Mouse (Mus musculus) monocyte, adult 59 days (primary cell): ENCODE data around the gene Bok. TPM values are rescaled to one million over a fixed set of nuclear protein-coding genes. Genes with fewer than 3 reads are reported as not detected.

Experiments
- total RNA-seq, 2 experiments: library from RNA; stranded (reverse); gene quantifications; one replicate each; pipeline ENCODE4 v1.2.4; 2023

The Bok gene
- total RNA-seq: not detected

GRCm38 (mm10) chr1:93685401-93686244 lies at the start of gene Bok:
TSS of gene Bok (plus strand) at chr1:93685660.

GRCm38 (mm10) chr1:93658559-93658958 lies 26.9 kb upstream of the Bok start, which contains the start of gene Stk25:
TSS of gene Stk25 (minus strand) at chr1:93658659.

Other genes with a start within 250 kb of the Bok start
- 100 to 1,000 TPM; 182 to 208 TPM for gene Hdlbp, start 206.8 kb upstream of the Bok start, total RNA-seq
- gene Farp2, start 173.6 kb upstream of the Bok start, total RNA-seq: 1 to 10 TPM; 9.0 to 9.3 TPM
- gene Stk25, start 27.0 kb upstream of the Bok start, total RNA-seq: 10 to 100 TPM; 52.7 to 69.5 TPM
- gene Atg4b, start 65.8 kb downstream of the Bok start, total RNA-seq: 10 to 100 TPM; 73.8 to 79.9 TPM
- gene Thap4, start 69.2 kb downstream of the Bok start, total RNA-seq: 10 to 100 TPM; 14.1 to 18.4 TPM
- gene Dtymk, start 116.3 kb downstream of the Bok start, total RNA-seq: 10 to 100 TPM; 21.9 to 23.2 TPM
- gene Ing5, start 118.3 kb downstream of the Bok start, total RNA-seq: 10 to 100 TPM; 18.7 to 23.5 TPM
- gene D2hgdh, start 139.2 kb downstream of the Bok start, total RNA-seq: 10 to 100 TPM; 21.0 to 23.5 TPM
- gene Gal3st2, start 175.6 kb downstream of the Bok start, total RNA-seq: not detected
- gene Gal3st2b, start 232.7 kb downstream of the Bok start, total RNA-seq: under 1 TPM; 0.50 to 0.82 TPM